Mouse (Mus musculus): ENCODE data around the gene Ptpra.

The Ptpra gene

GRCm38 (mm10) chr2:130439840-130440480 is 10.1 kb upstream of the Ptpra start:
- no peak for DNase-seq (ENCODE audit: inconsistent age in 2 of 2, low spot score in 1 of 2)

- DNase-seq (ENCODE audit: inconsistent age in 2 of 2, low spot score in 1 of 2): no peak
Observed at GRCm38 (mm10) chr2:130442162-130442561, 7.9 kb upstream of the Ptpra start.

- DNase-seq (ENCODE audit: inconsistent age in 2 of 2, low spot score in 1 of 2): no peak
Observed at GRCm38 (mm10) chr2:130448449-130448848, 1.6 kb upstream of the Ptpra start.

GRCm38 (mm10) chr2:130449021-130449793 is 871 bp upstream of the Ptpra start:
- DNase-seq (ENCODE audit: inconsistent age in 2 of 2, low spot score in 1 of 2): peak in 1 of 2 experiments; percentile 60

- peak in 1 of 2 experiments; percentile 85 for DNase-seq (ENCODE audit: inconsistent age in 2 of 2, low spot score in 1 of 2)
Observed at GRCm38 (mm10) chr2:130450434-130450796, 337 bp downstream of the Ptpra start.

GRCm38 (mm10) chr2:130451086-130451726 is 1.1 kb downstream of the Ptpra start:
- peak in 1 of 2 experiments; percentile 55 for DNase-seq (ENCODE audit: inconsistent age in 2 of 2, low spot score in 1 of 2)

- no peak for DNase-seq (ENCODE audit: inconsistent age in 2 of 2, low spot score in 1 of 2)
Observed at GRCm38 (mm10) chr2:130451727-130452090, 1.6 kb downstream of the Ptpra start.

GRCm38 (mm10) chr2:130452266-130452665 is 2.2 kb downstream of the Ptpra start:
- no peak for DNase-seq (ENCODE audit: inconsistent age in 2 of 2, low spot score in 1 of 2)

- no peak for DNase-seq (ENCODE audit: inconsistent age in 2 of 2, low spot score in 1 of 2)
Observed at GRCm38 (mm10) chr2:130453421-130453820, 3.3 kb downstream of the Ptpra start.

- DNase-seq (ENCODE audit: inconsistent age in 2 of 2, low spot score in 1 of 2): peak in 1 of 2 experiments; percentile 49
Observed at GRCm38 (mm10) chr2:130454748-130455370, 4.8 kb downstream of the Ptpra start.

GRCm38 (mm10) chr2:130457871-130458270 is 7.8 kb downstream of the Ptpra start:
- DNase-seq (ENCODE audit: inconsistent age in 2 of 2, low spot score in 1 of 2): no peak

GRCm38 (mm10) chr2:130459576-130459975 is 9.5 kb downstream of the Ptpra start:
- no peak for DNase-seq (ENCODE audit: inconsistent age in 2 of 2, low spot score in 1 of 2)

GRCm38 (mm10) chr2:130461287-130462071 is 11.4 kb downstream of the Ptpra start:
- no peak for DNase-seq (ENCODE audit: inconsistent age in 2 of 2, low spot score in 1 of 2)

- no peak for DNase-seq (ENCODE audit: inconsistent age in 2 of 2, low spot score in 1 of 2)
Observed at GRCm38 (mm10) chr2:130466438-130466837, 16.4 kb downstream of the Ptpra start.

GRCm38 (mm10) chr2:130469366-130469765 is 19.3 kb downstream of the Ptpra start:
- DNase-seq (ENCODE audit: inconsistent age in 2 of 2, low spot score in 1 of 2): no peak

- peak in 1 of 2 experiments; percentile 51 for DNase-seq (ENCODE audit: inconsistent age in 2 of 2, low spot score in 1 of 2)
Observed at GRCm38 (mm10) chr2:130469935-130470334, 19.9 kb downstream of the Ptpra start.

GRCm38 (mm10) chr2:130472908-130473510 is 22.9 kb downstream of the Ptpra start:
- DNase-seq (ENCODE audit: inconsistent age in 2 of 2, low spot score in 1 of 2): no peak

GRCm38 (mm10) chr2:130475764-130476163 is 25.7 kb downstream of the Ptpra start:
- DNase-seq (ENCODE audit: inconsistent age in 2 of 2, low spot score in 1 of 2): no peak

- no peak for DNase-seq (ENCODE audit: inconsistent age in 2 of 2, low spot score in 1 of 2)
Observed at GRCm38 (mm10) chr2:130476666-130477297, 26.7 kb downstream of the Ptpra start.

- no peak for DNase-seq (ENCODE audit: inconsistent age in 2 of 2, low spot score in 1 of 2)
Observed at GRCm38 (mm10) chr2:130482177-130482576, 32.1 kb downstream of the Ptpra start.

Measured in adrenal gland, adult (tissue).